Mouse (Mus musculus): Measurements from ENCODE around the gene Tmem245.

The Tmem245 gene

DNA sequence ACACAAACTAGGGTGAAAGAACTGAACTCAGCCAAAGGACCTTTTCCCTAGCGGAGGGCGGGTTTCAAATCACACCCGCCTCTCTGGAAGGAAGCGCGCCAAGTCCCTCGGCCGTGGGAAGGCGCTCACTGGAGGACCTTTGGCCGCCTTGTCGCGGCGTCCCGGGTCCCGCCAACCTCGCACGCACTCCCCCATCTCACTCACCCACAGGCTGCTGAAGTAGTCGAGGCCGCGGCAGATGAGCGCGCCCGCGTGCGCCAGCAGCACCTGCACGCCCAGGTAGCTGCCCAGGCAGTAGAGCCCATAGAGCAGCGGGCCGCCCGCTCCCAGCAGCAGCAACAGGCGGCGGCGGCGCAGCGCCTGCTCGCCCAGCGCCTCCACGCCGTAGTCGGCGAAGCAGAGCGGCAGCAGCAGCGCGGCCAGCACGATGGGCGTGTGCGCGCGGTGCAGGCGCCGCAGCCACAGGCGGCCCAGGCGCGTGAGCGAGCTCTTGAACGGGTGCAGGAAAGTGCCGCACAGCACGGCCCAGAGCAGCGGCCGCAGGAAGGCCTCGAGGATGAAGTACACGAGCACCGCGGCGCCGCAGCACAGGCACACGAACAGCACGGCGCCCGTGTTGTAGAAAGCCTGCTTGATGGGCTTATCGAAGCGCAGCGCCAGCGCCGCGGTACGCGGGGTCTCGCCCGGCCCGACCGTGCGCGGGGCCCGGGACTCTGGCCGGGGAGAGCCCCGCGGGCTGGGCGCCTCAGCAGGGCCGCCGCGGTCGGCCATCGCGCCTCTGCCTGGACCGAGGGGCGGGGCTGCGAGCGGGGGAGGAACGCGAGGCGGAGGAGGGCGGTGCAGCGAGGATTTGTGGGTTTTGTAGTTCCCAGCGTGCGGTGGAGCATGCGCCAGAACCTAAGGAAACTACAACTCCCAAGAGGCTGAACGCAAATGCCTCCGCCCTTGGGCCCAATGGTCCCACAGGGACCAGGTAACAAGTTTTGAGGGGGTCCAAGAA, at the start of gene Tmem245:
Gene Tmem245 (minus strand): TSS at position 797 of the 1,000 bp plus-strand sequence.
- peak; percentile 81 to 91 for DNase-seq (ENCODE audit: low spot score in 2 of 2)

GRCm38 (mm10) chr4:56993331-56993730, 46.1 kb upstream of the Tmem245 start:
- no peak for DNase-seq (ENCODE audit: low spot score in 2 of 2)

- DNase-seq (ENCODE audit: low spot score in 2 of 2), result no peak
Observed at GRCm38 (mm10) chr4:56991951-56992350, 44.7 kb upstream of the Tmem245 start.

GRCm38 (mm10) chr4:56990215-56990584, 43.0 kb upstream of the Tmem245 start, which contains the start of gene Frrs1l:
Frrs1l (minus strand) TSS chr4:56990391.
- DNase-seq (ENCODE audit: low spot score in 2 of 2), result peak in 1 of 2 experiments; percentile 69

GRCm38 (mm10) chr4:56989431-56990214, 42.4 kb upstream of the Tmem245 start:
- peak in 1 of 2 experiments; percentile 41 for DNase-seq (ENCODE audit: low spot score in 2 of 2)

DNA sequence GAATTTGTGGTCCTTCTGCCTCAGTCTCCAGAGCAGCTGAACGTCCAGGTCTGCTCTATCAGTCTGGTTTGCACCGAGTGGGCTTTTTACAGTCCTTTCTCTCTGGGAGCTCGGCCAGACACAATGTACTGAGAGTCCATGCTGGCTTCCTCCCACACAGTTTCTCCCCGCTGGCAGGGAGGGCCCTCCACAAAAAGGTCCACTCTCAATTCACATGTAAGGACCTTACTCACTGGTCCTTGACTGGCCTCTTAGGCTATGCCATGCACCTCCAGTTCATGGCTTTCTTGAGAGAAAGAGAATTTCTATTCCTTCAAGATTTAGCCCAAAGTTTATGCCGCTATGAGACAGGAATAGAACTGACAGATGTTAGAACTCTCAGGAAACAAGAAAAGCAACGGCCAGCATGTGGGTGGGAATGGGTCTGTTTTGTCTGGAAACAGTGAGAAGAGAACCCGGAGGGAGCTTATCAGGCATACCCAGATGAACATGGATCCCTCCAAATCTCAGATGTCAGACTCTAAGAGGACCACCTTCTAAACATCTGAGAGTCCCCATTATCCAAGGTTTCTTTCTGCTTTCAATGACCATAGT, 18.4 kb upstream of the Tmem245 start:
- DNase-seq (ENCODE audit: low spot score in 2 of 2), result no peak

- DNase-seq (ENCODE audit: low spot score in 2 of 2), result no peak
Observed at GRCm38 (mm10) chr4:56963687-56964086, 16.4 kb upstream of the Tmem245 start.

- DNase-seq (ENCODE audit: low spot score in 2 of 2), result no peak
Observed at GRCm38 (mm10) chr4:56961320-56961925, 14.2 kb upstream of the Tmem245 start.

- DNase-seq (ENCODE audit: low spot score in 2 of 2), result no peak
Observed at GRCm38 (mm10) chr4:56957518-56957917, 10.3 kb upstream of the Tmem245 start.

DNA sequence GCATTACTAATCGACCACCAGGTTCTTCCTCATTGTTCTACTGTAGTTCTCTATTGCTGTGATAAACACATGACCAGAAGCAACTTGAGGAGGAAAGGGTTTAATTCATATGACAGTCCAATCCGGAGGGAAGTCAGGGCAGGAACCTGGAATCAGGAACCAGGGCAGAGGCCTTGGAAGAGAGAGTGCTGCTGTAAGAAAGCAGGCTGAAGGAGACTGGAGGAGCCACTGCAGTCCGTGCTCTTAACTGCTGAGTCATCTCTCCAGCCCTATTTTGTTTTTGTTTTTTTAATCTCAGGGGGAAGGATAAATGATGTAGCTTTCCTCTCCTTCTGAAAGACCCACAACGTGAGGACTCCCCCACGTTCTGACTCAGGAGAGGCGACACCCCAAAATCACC, 6.0 kb upstream of the Tmem245 start:
- no peak for DNase-seq (ENCODE audit: low spot score in 2 of 2)

GRCm38 (mm10) chr4:56951701-56952100, 4.5 kb upstream of the Tmem245 start:
- DNase-seq (ENCODE audit: low spot score in 2 of 2), result no peak

- DNase-seq (ENCODE audit: low spot score in 2 of 2), result no peak
Observed at GRCm38 (mm10) chr4:56949494-56949893, 2.3 kb upstream of the Tmem245 start.

- no peak for DNase-seq (ENCODE audit: low spot score in 2 of 2)
Observed at GRCm38 (mm10) chr4:56946180-56946579, 1.1 kb downstream of the Tmem245 start.

GRCm38 (mm10) chr4:56944286-56944685, 3.0 kb downstream of the Tmem245 start:
- DNase-seq (ENCODE audit: low spot score in 2 of 2), result no peak

DNA sequence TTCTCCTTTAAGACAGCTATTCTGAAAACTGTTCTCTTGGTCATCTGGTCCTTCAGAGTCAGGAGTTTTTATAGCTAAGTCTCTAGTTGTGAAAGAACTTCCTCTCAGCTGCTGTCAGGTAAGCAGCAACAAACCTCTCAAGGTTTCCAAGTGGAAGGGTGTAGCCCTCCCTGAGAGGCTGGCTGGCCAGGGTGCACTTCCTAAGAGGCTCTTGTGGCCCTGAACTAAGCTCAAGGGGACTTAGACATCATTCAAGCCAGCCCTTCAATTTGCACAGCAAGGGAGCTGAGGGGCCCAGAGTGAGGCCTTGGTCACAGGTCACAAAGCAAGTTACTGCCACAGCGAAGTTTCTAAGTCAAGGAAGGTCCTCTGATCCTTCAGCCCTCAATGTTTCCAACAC, 4.0 kb downstream of the Tmem245 start:
- no peak for DNase-seq (ENCODE audit: low spot score in 2 of 2)

GRCm38 (mm10) chr4:56942567-56942966, 4.7 kb downstream of the Tmem245 start:
- DNase-seq (ENCODE audit: low spot score in 2 of 2), result no peak

GRCm38 (mm10) chr4:56941481-56941880, 5.8 kb downstream of the Tmem245 start:
- DNase-seq (ENCODE audit: low spot score in 2 of 2), result no peak

GRCm38 (mm10) chr4:56937136-56937535, 10.1 kb downstream of the Tmem245 start:
- no peak for DNase-seq (ENCODE audit: low spot score in 2 of 2)

- DNase-seq (ENCODE audit: low spot score in 2 of 2), result no peak
Observed at GRCm38 (mm10) chr4:56935327-56935726, 11.9 kb downstream of the Tmem245 start.

- no peak for DNase-seq (ENCODE audit: low spot score in 2 of 2)
Observed at GRCm38 (mm10) chr4:56933154-56933553, 14.1 kb downstream of the Tmem245 start.

DNA sequence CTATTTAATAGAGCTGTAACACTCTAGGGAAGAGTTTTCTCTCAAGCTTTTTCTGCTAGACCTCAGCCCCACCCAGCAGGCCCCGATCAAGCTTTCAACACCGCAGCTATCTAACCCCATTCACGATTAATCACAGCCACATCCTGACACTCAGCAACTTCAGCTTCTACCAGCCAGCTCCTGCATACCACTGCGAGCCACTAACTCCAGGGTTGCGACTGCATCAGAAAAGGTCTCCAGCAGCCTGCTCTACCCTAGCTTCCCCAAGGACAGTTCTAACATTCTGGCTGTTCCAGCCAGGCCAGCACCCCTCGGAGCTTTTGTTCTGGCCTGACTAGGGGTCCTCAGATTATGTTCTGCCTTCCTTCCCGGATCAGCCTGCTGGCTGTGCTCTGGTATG, 15.1 kb downstream of the Tmem245 start:
- no peak for DNase-seq (ENCODE audit: low spot score in 2 of 2)

- no peak for DNase-seq (ENCODE audit: low spot score in 2 of 2)
Observed at GRCm38 (mm10) chr4:56930312-56930711, 16.9 kb downstream of the Tmem245 start.

All from frontal cortex, postnatal 10 days (tissue).